Mouse (Mus musculus): Measurements from ENCODE around the gene Adam10.

Adam10 gene

GRCm38 (mm10) chr9:70673656-70674055 is 5.1 kb upstream of the Adam10 start:
- DNase-seq (ENCODE audit: extremely low spot score): no peak

- DNase-seq (ENCODE audit: extremely low spot score): no peak
These were observed 3.7 kb upstream of the Adam10 start for GRCm38 (mm10) chr9:70675117-70675516.

DNA sequence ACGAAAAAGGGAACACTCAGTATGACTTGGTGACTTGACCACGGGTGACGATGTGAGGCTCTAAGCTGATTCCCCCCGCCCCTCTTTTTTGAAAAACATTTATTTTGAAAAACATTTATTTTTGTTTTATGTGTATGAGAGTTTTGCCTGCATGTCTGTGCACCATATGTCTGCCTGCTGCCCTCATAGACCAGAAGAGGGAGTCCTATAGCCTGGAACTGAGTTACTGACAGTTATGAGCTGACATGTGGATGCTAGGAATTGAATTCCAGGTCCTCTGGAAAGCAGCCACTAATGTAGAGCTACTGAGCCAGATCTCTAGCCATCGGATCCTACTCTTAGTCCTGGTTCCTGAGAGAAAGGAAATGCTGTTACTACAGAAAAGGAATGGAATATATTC is 2.8 kb upstream of the Adam10 start:
- no peak for DNase-seq (ENCODE audit: extremely low spot score)

DNA sequence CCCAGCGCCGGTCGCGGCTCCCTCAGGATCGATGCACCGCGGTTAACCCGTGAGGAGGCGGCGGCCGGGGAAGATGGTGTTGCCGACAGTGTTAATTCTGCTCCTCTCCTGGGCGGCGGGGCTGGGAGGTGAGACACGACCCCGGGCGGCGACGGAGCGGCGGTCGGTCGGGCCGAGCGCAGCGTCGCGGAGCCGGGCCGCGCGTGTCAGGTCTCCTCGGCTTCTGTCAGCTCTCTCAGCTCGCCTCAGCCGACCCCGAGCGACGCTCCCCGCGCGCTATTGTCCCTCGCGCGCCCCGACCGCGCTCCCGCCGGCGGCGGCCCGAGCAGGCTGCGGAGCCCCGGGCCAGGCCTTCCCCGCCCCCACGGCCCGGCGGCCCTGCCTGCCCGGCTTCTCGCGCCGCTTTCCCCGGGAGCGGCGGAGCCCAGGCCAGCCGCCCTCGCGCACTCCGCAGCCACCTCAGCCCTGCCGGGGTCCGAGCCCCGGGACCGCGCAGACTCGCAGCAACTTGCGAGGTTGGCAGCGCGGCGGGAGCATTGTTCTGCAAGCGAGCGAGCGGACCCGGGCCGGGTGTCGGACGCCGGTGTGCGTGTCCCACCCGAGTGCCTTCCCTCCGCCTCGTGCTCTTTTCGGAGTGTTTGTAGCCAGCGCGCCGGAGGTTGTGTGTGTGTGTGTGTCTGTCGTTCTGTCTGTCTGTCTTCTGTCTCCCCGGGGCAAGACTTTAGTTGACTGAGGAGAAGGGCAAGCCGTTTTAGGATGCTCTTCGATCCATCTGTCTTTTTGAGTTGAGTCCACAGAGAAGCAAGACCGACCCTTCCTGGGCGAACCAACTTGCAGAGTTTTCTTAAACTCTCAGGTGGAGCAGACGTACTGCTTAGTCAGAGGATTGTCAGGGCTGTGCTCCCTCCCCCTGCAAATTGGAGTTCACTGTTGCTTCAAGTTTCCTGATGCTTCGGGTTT is 615 bp downstream of the Adam10 start:
- DNase-seq (ENCODE audit: extremely low spot score): peak; percentile 73

- no peak for DNase-seq (ENCODE audit: extremely low spot score)
These were observed 3.4 kb downstream of the Adam10 start for GRCm38 (mm10) chr9:70682202-70682601.

GRCm38 (mm10) chr9:70688301-70688968 is 9.6 kb downstream of the Adam10 start:
- no peak for DNase-seq (ENCODE audit: extremely low spot score)

DNA sequence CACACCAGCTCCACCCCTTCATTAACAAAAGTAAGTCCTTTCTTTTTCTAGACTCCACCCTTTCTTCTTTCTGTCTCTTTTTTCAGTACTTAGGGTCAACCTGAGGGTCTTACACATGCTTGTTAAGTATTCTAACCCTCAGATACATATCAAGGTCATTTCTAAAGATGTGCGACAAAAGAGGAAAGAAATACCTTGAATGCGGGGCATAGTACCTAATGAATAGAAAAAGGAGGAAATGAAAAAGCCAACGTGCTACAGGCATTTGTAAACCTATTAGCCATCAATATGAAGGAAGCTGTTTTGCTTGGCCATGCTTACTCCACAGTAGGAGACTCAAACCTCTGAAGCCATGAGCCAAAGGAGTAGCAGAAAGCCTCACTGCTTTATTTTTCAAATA is 11.1 kb downstream of the Adam10 start:
- DNase-seq (ENCODE audit: extremely low spot score): no peak

GRCm38 (mm10) chr9:70690579-70690978 is 11.8 kb downstream of the Adam10 start:
- no peak for DNase-seq (ENCODE audit: extremely low spot score)

GRCm38 (mm10) chr9:70691772-70692693 is 13.2 kb downstream of the Adam10 start:
- no peak for DNase-seq (ENCODE audit: extremely low spot score)

GRCm38 (mm10) chr9:70695723-70696122 is 16.9 kb downstream of the Adam10 start:
- no peak for DNase-seq (ENCODE audit: extremely low spot score)

GRCm38 (mm10) chr9:70698090-70698489 is 19.3 kb downstream of the Adam10 start:
- DNase-seq (ENCODE audit: extremely low spot score): no peak

DNA sequence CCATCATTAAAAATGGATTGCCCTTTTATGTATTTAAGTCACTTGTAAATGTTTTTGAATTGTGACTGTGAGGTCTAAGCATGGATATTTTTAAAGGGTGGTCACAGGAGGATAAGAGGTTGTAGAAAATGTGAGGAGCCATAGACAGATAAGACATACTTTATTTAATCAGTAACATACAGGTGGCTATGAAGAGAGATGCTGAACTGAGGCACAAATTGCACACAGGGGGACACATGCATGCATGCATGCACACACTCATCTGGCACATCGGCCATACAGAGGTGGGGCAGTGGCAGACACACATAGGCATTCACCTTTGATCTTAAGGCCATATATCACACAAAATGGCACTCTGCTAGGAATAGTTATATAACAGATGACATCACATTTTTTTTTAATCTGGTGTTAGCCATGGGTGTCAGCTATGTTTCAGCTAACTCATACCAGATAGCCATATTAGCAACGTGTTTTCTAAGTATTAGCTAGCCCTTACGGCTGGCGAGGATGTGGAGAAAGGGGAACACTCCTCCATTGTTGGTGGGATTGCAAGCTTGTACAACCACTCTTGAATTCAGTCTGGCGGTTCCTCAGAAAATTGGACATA is 24.9 kb downstream of the Adam10 start:
- no peak for DNase-seq (ENCODE audit: extremely low spot score)

DNA sequence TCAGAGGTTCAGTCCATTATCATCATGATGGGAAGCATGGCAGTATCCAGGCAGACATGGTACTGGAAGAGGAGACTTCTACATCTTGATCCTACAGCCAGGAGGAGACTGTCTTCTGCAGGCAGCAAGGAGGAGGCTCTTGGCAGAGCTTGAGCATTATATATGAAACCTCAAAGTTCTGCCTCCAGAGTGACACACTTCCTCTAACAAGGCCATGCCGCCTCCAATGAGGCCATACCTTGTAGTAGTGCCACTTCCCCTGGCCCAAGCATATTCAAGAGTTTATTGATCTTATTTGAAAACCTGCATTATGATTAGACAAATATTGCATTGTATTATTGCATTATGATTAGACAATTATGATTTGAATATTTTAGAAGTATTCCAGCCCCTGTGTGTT is 27.6 kb downstream of the Adam10 start:
- DNase-seq (ENCODE audit: extremely low spot score): no peak

DNA sequence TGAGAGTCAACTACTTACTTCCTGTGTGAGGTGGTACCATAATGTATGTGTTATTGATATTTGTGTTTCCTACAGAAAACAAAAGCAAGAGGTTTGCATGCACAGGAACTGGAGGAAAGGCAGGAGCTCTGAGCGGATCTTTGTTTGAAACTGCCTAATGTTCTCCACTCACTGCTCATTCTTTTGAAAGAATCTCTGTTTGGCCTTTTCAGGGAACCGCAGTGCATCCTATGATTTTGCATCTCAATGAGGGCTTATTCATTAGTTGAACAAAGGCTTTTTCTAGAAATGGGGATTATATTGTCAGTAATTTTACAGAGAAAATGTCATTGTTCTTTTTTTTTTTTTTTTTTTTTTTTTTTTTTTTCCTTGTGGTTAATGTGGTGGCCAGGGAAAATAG is 50.7 kb downstream of the Adam10 start:
- DNase-seq (ENCODE audit: extremely low spot score): peak; percentile 6

GRCm38 (mm10) chr9:70731079-70731478 is 52.3 kb downstream of the Adam10 start:
- no peak for DNase-seq (ENCODE audit: extremely low spot score)

DNA sequence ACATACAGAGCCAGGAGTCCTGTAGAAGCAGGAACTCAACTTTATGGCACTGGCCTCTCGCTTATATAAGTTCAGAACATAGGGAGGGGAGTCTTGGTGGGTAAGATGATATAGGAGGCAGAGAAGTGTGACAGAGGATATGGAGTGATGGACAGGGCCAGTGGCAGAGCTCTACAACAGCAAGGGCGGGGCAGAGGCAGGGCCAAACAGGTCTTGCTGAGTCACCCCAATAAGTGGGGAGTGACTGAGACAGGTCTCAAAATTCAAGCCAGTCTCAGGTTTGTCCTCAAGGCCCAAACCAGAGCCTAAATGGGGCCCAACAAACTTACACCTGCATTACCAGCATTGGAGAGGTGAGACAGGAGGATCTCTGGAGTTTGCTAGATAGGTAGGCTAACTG is 54.4 kb downstream of the Adam10 start:
- no peak for DNase-seq (ENCODE audit: extremely low spot score)

- no peak for DNase-seq (ENCODE audit: extremely low spot score)
These were observed 61.2 kb downstream of the Adam10 start for GRCm38 (mm10) chr9:70739998-70740397.

DNA sequence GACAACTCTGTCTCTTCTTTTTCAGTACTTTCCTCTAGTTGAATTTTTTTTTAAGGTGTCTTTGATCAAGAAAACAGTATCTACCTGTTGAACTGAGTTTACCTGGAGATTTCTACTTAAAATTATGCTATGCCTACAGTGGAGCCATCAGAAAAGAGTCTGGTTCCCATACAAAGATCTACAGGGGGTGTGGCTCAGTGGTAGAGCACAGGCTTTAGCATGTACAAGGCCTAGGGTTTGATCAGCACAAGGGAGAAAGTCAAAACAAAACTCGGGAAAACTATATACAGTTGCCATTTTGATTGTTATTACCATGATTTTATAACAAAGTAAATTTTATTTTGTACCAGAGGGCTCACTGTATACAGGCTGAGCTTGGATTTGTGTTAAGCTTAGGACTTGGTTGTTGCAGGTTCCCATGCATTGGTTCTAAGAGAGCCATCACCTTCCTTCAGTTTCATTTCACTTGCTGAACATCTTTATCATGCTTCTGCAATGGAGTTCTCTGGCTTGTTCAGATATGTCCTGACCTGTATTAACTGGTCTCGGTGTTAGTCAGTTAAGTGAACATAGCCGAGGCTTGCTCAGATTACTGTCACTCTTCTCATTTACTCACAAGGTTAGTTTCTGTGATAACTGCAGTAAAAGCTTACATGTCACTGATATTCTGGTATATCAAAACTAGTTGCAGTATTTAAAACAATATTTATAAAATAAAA is 72.9 kb downstream of the Adam10 start:
- no peak for DNase-seq (ENCODE audit: extremely low spot score)

- DNase-seq (ENCODE audit: extremely low spot score): no peak
These were observed 82.2 kb downstream of the Adam10 start for GRCm38 (mm10) chr9:70760974-70761373.

DNA sequence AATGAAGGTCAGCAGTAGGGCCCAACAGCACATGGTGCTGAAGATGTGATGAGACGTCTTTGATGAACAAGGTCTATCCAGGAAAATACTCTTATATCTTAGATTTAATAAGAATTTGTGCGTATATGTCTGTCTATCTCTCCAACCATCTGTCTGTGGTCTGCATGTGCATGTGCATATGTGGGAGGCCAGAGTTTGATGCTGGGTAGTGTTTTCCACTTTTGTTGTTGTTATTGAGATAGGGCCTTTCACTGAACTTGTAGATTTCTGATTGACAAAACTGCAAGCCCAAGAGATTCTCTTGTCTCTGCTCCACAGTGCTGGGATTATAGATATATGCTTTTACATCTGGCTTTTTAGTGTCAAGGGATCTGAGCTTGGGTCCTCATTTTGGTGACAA is 96.7 kb downstream of the Adam10 start:
- no peak for DNase-seq (ENCODE audit: extremely low spot score)

DNA sequence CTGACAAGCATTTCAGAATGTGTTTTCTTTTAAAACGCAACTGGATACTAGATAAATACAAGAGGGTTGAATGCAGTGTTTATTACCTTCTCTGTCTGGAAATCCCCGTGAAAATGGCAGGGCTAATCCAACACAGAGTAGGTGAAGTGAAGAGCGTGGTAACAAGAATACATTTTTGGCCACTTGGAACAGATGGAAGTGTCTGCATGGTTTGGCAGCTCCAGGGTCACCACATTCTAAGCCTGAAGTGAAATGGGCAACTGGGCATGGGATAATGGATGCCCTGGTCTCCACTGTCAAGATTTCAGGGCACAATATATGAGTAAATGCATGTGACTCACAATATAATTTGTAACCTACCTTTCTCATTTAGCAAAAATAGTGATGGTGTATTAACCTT is 103.4 kb downstream of the Adam10 start:
- DNase-seq (ENCODE audit: extremely low spot score): no peak
